Mouse (Mus musculus) thymus, adult 2 months (tissue): Measurements from ENCODE around the gene Stx1b. TPM values are rescaled to one million over a fixed set of nuclear protein-coding genes. Genes with fewer than 3 reads are reported as not detected.

Experiments
- DNase-seq: peaks from one replicate; pipeline ENCODE4 v3.0.0; 2021
- H3K27ac ChIP-seq: fragments of 200-500 bp; 2 replicates; pipeline ENCODE4 v1.5.1; 2012; ENCODE audit warnings: low read length, control low read depth; ENCODE audit not compliant: control insufficient read depth, insufficient read depth
- H3K27me3 ChIP-seq: fragments of 200-500 bp; 2 replicates; pipeline ENCODE4 v1.6.1; 2012; ENCODE audit warnings: mild to moderate bottlenecking, low read length, moderate library complexity, mixed read lengths; ENCODE audit not compliant: control insufficient read depth, insufficient read depth
- H3K36me3 ChIP-seq: fragments of 200-500 bp; 2 replicates; pipeline ENCODE4 v1.6.1; 2012; ENCODE audit warnings: mild to moderate bottlenecking, low read length, moderate library complexity; ENCODE audit not compliant: control insufficient read depth, insufficient read depth
- H3K4me1 ChIP-seq: fragments of 200-500 bp; replicated peaks from 2 replicates; pipeline ENCODE4 v1.6.1; 2012; ENCODE audit warnings: low read length; ENCODE audit not compliant: control insufficient read depth, insufficient read depth
- H3K4me3 ChIP-seq: fragments of 200-500 bp; 2 replicates; pipeline ENCODE4 v1.5.1; 2012; ENCODE audit warnings: mild to moderate bottlenecking, low read length, control low read depth, moderate library complexity; ENCODE audit not compliant: control insufficient read depth, insufficient read depth
- CTCF ChIP-seq: fragments of 200-500 bp; IDR thresholded peaks from 2 replicates; pipeline ENCODE4 v1.5.1; 2012; ENCODE audit warnings: mild to moderate bottlenecking, control low read depth, low read length, moderate library complexity, borderline replicate concordance; ENCODE audit not compliant: control insufficient read depth, poor library complexity, insufficient read depth; ENCODE audit errors: extremely low read depth
- POLR2A ChIP-seq: fragments of 200-500 bp; IDR thresholded peaks from 2 replicates; pipeline ENCODE4 v1.6.1; 2012; ENCODE audit warnings: mild to moderate bottlenecking, low read length, control low read depth, moderate library complexity; ENCODE audit not compliant: control insufficient read depth, poor library complexity, insufficient read depth; ENCODE audit errors: extremely low read depth
- WGBS: fragments of 180-500 bp; shearing (Covaris S2); methylation state at CpG from one replicate; pipeline ENCODE4 v1.1.7; 2018; 5-methylcytosine and 5-hydroxymethylcytosine counted together
- polyA plus RNA-seq: library from polyadenylated mRNA; depleted of rRNA; stranded (reverse); fragments of >200 nt; gene quantifications from 2 replicates; pipeline ENCODE4 v1.2.3, GENCODE M21; 2012

Gene Stx1b
- polyA plus RNA-seq, 1 experiment: 4.2 TPM

- 96% methylated on average over 5 of the region's 5 CpGs for WGBS
- Histone ChIP-seq H3K4me1 (peaks cover under 1% of the 10 kb centered on the region; the same call in 1 of the 2 replicates), H3K4me3 (no peak overlapping the region), H3K36me3 (no peaks in the 10 kb centered on the region), H3K27ac (no peak overlapping the region), H3K27me3 (no peaks in the 10 kb centered on the region)
- TF ChIP-seq CTCF: no peak
- no peak for TF ChIP-seq POLR2A
- DNase-seq: no peak
These were observed 13.1 kb upstream of the Stx1b start for GRCm38 (mm10) chr7:127837473-127837872.

- TF ChIP-seq POLR2A (no peak), CTCF (no peak)
These were observed 11.2 kb upstream of the Stx1b start for GRCm38 (mm10) chr7:127835550-127835949.

GRCm38 (mm10) chr7:127823236-127824171, 845 bp downstream of the Stx1b start:
- DNase-seq: no peak
- H3K27me3 ChIP-seq: no peaks in the 10 kb centered on the region
- H3K4me3 ChIP-seq: no peak overlapping the region
- no peaks in the 10 kb centered on the region for H3K36me3 ChIP-seq
- 87% methylated on average over 11 of the region's 11 CpGs for WGBS
- no peak overlapping the region for H3K27ac ChIP-seq
- no peak for TF ChIP-seq CTCF
- TF ChIP-seq POLR2A: no peak
- H3K4me1 ChIP-seq: 0 out of 2 replicates have a peak, but pooled peaks cover 2% of the 10 kb centered on the region

More at GRCm38 (mm10) chr7:127835550-127835949, 11.2 kb upstream of the Stx1b start:
- H3K27me3 ChIP-seq: no peaks in the 10 kb centered on the region
- no peaks in the 10 kb centered on the region; the same call in 1 of the 2 replicates for H3K4me1 ChIP-seq
- no peak overlapping the region for H3K4me3 ChIP-seq
- DNase-seq: no peak
- no peak overlapping the region for H3K27ac ChIP-seq
- 98% methylated on average over 2 of the region's 2 CpGs for WGBS
- H3K36me3 ChIP-seq: no peaks in the 10 kb centered on the region

GRCm38 (mm10) chr7:127822494-127822893, 1.9 kb downstream of the Stx1b start:
- H3K4me3 ChIP-seq: no peak overlapping the region
- H3K27me3 ChIP-seq: no peaks in the 10 kb centered on the region
- no peak overlapping the region for H3K27ac ChIP-seq
- 70% methylated on average over 3 of the region's 3 CpGs for WGBS
- H3K4me1 ChIP-seq: 0 out of 2 replicates have a peak, but pooled peaks cover 2% of the 10 kb centered on the region
- TF ChIP-seq CTCF (no peak), POLR2A (no peak)
- H3K36me3 ChIP-seq: no peaks in the 10 kb centered on the region
- DNase-seq: no peak

- DNase-seq: no peak
- 47% methylated on average over 13 of the region's 13 CpGs for WGBS
- Histone ChIP-seq H3K4me3 (no peak overlapping the region), H3K4me1 (peaks cover 6% of the 10 kb centered on the region), H3K27me3 (no peaks in the 10 kb centered on the region), H3K36me3 (no peaks in the 10 kb centered on the region), H3K27ac (no peak overlapping the region)
- TF ChIP-seq CTCF: no peak
- no peak for TF ChIP-seq POLR2A
These were observed 3.4 kb downstream of the Stx1b start for GRCm38 (mm10) chr7:127820836-127821509.

- Histone ChIP-seq H3K27ac (no peak overlapping the region), H3K36me3 (no peaks in the 10 kb centered on the region), H3K4me1 (peaks cover 10% of the 10 kb centered on the region), H3K27me3 (no peaks in the 10 kb centered on the region), H3K4me3 (no peak overlapping the region)
- TF ChIP-seq POLR2A: no peak
- no peak for TF ChIP-seq CTCF
- 94% methylated on average over 5 of the region's 5 CpGs for WGBS
- DNase-seq: no peak
These were observed 6.6 kb downstream of the Stx1b start for GRCm38 (mm10) chr7:127817776-127818175.
